Mouse (Mus musculus) granulocyte monocyte progenitor cell, adult 5-6 weeks (primary cell): ENCODE measurements around the gene 1500011B03Rik. TPM values are rescaled to one million over a fixed set of nuclear protein-coding genes. Genes with fewer than 3 reads are reported as not detected.

Source experiments
- total RNA-seq, 2 experiments: library from RNA; stranded (forward) in 1 of 2; stranded (reverse) in 1 of 2; fragments of 200-712, 200-1000 nt in 1 of 2; fragments of >200 nt in 1 of 2; fragmentation: Nextera tagmentation in 1 of 2; gene quantifications; 2 replicates each; pipeline ENCODE4 v1.2.3; 2014 to 2017

The 1500011B03Rik gene
- total RNA-seq, 2 experiments from 2014 or later = 57.4 to 76.8 TPM

Other genes with a start within 250 kb of the 1500011B03Rik start
- gene Trpv4, start 165.0 kb downstream of the 1500011B03Rik start, total RNA-seq (2014; fragmentation: Nextera tagmentation) = 0.43 and 4.2 TPM in 2 replicates
- gene Trpv4, start 165.0 kb downstream of the 1500011B03Rik start, total RNA-seq (2017) = 0.26 and 0.82 TPM in 2 replicates
- gene Gltp, start 132.5 kb downstream of the 1500011B03Rik start, total RNA-seq (2014; fragmentation: Nextera tagmentation) = 85.6 and 87.2 TPM in 2 replicates
- 21.8 and 30.8 TPM in 2 replicates for gene Gltp, start 132.5 kb downstream of the 1500011B03Rik start, total RNA-seq (2017)
- 6.0 and 25.2 TPM in 2 replicates for gene Tchp, start 115.7 kb downstream of the 1500011B03Rik start, total RNA-seq (2014; fragmentation: Nextera tagmentation)
- 9.8 and 12.6 TPM in 2 replicates for gene Tchp, start 115.7 kb downstream of the 1500011B03Rik start, total RNA-seq (2017)
- gene Ankrd13a, start 48.8 kb downstream of the 1500011B03Rik start, total RNA-seq (2014; fragmentation: Nextera tagmentation) = 271 and 278 TPM in 2 replicates
- 310 and 331 TPM in 2 replicates for gene Ankrd13a, start 48.8 kb downstream of the 1500011B03Rik start, total RNA-seq (2017)
- 113 and 128 TPM in 2 replicates for gene Git2, start 48.0 kb downstream of the 1500011B03Rik start, total RNA-seq (2014; fragmentation: Nextera tagmentation)
- gene Git2, start 48.0 kb downstream of the 1500011B03Rik start, total RNA-seq (2017) = 77.9 and 117 TPM in 2 replicates
- gene 4930519G04Rik, start 30.2 kb upstream of the 1500011B03Rik start, total RNA-seq (2014; fragmentation: Nextera tagmentation) = 1.6 TPM in 1 of 2 replicates, not detected in the other
- gene 4930519G04Rik, start 30.2 kb upstream of the 1500011B03Rik start, total RNA-seq (2017) = not detected in 2 replicates
- gene Gm9936, start 35.2 kb upstream of the 1500011B03Rik start, total RNA-seq (2014; fragmentation: Nextera tagmentation) = not detected in 2 replicates
- gene Gm9936, start 35.2 kb upstream of the 1500011B03Rik start, total RNA-seq (2017) = not detected in 2 replicates
- gene Oasl2, start 73.5 kb upstream of the 1500011B03Rik start, total RNA-seq (2014; fragmentation: Nextera tagmentation) = 6.7 and 10.4 TPM in 2 replicates
- gene Oasl2, start 73.5 kb upstream of the 1500011B03Rik start, total RNA-seq (2017) = 4.7 and 7.6 TPM in 2 replicates
- 5.2 and 5.4 TPM in 2 replicates for gene Oasl1, start 99.8 kb upstream of the 1500011B03Rik start, total RNA-seq (2014; fragmentation: Nextera tagmentation)
- 0.73 and 1.8 TPM in 2 replicates for gene Oasl1, start 99.8 kb upstream of the 1500011B03Rik start, total RNA-seq (2017)
- 9.0 and 12.3 TPM in 2 replicates for gene 2210016L21Rik, start 118.7 kb upstream of the 1500011B03Rik start, total RNA-seq (2014; fragmentation: Nextera tagmentation)
- 10.7 and 14.2 TPM in 2 replicates for gene 2210016L21Rik, start 118.7 kb upstream of the 1500011B03Rik start, total RNA-seq (2017)
- not detected in 2 replicates for gene Hnf1a, start 147.6 kb upstream of the 1500011B03Rik start, total RNA-seq (2014; fragmentation: Nextera tagmentation)
- not detected in 2 replicates for gene Hnf1a, start 147.6 kb upstream of the 1500011B03Rik start, total RNA-seq (2017)
- 42.8 and 43.9 TPM in 2 replicates for gene Sppl3, start 187.7 kb upstream of the 1500011B03Rik start, total RNA-seq (2014; fragmentation: Nextera tagmentation)
- 21.7 and 26.5 TPM in 2 replicates for gene Sppl3, start 187.7 kb upstream of the 1500011B03Rik start, total RNA-seq (2017)